Mouse (Mus musculus) erythroblast, embryonic 14.5 days (primary cell): ENCODE measurements around the gene Ttc39b.

ENCODE experiments used
- GATA1 ChIP-seq: IDR thresholded peaks from 2 replicates; pipeline ENCODE4 v1.6.1; 2012; ENCODE audit warnings: low read length, inconsistent platforms, mixed read lengths
- TAL1 ChIP-seq: IDR thresholded peaks from 3 replicates; pipeline ENCODE4 v1.6.1; 2012; ENCODE audit warnings: low read length, inconsistent platforms, mixed read lengths

DNA sequence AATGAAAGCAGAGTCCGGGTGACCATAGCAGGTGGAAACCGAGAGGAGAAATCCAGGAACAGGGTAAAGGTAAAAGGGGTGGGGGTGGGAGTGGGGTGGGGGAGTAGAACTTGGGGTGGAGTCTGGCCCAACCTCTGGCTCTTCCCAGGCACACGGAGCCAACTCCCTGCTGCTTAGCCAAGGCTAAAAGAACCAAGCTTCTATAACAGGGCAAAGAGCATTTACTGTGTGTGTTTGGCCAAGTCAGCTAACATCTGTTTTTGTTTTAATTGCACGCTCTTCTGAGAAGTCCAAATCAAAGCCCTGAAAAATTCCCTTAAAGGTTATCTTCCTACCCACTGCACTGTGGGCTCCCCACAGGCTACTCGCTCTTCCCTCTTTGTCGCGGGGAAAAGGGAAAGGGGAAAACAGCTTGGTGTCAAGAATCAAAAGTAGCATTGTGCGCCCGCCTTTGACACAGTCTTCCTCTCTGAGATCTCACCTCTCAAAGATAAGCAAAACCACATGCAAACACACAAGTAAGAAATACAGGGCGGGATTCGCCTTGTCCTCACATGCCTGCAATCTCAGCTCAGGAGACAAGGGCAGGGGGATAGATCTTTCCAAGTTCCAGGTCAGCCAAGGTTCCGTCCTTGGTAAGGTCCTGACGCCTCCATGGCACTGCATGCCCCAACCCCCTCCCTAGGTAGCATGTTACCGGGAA lies 18.4 kb upstream of the Ttc39b start:
- TF ChIP-seq TAL1: no peak
- TF ChIP-seq GATA1: no peak
